Mouse (Mus musculus) ES-Bruce4 (cell line): ENCODE results near the gene Ccdc142. TPM values are rescaled to one million over a fixed set of nuclear protein-coding genes. Genes with fewer than 3 reads are reported as not detected.

Experiments
- H3K27ac ChIP-seq: 2 replicates; pipeline ENCODE4 v1.5.1; 2012; ENCODE audit warnings: low read length, inconsistent platforms; ENCODE audit not compliant: insufficient read depth
- H3K27me3 ChIP-seq: 2 replicates; pipeline ENCODE4 v1.6.1; 2012; ENCODE audit warnings: mild to moderate bottlenecking, low read length, inconsistent platforms; ENCODE audit not compliant: control insufficient read depth, poor library complexity, insufficient read depth, severe bottlenecking
- H3K36me3 ChIP-seq: 2 replicates; pipeline ENCODE4 v1.6.1; 2012; ENCODE audit warnings: inconsistent platforms, mild to moderate bottlenecking, low read length, moderate library complexity; ENCODE audit not compliant: control insufficient read depth, poor library complexity, insufficient read depth, severe bottlenecking
- H3K4me1 ChIP-seq: one replicate; pipeline ENCODE4 v1.8.1; 2011; ENCODE audit warnings: low read length; ENCODE audit not compliant: control insufficient read depth, insufficient read depth
- H3K4me3 ChIP-seq: 2 replicates; pipeline ENCODE4 v1.5.1; 2011; ENCODE audit warnings: low read depth, mild to moderate bottlenecking, low read length
- H3K9ac ChIP-seq: 2 replicates; pipeline ENCODE4 v1.6.1; 2012; ENCODE audit warnings: low read depth, mild to moderate bottlenecking, inconsistent platforms; ENCODE audit not compliant: poor library complexity, severe bottlenecking
- H3K9me3 ChIP-seq: replicated peaks from 2 replicates; pipeline ENCODE4 v1.6.1; 2012; ENCODE audit warnings: mild to moderate bottlenecking, low read length, inconsistent platforms; ENCODE audit not compliant: control insufficient read depth, poor library complexity, insufficient read depth, severe bottlenecking
- CTCF ChIP-seq: IDR thresholded peaks from one replicate; pipeline ENCODE4 v1.8.1; 2011; ENCODE audit warnings: low read depth, low read length
- EP300 ChIP-seq: IDR thresholded peaks from 2 replicates; pipeline ENCODE4 v1.6.1; 2011; ENCODE audit warnings: low read depth, low read length; ENCODE audit not compliant: insufficient read depth
- POLR2A ChIP-seq: IDR thresholded peaks from one replicate; pipeline ENCODE4 v1.8.1; 2011; ENCODE audit warnings: low read length; ENCODE audit not compliant: insufficient read depth
- polyA plus RNA-seq: library from polyadenylated mRNA; stranded (reverse); fragments of >200 nt; gene quantifications from 2 replicates; pipeline ENCODE4 v1.2.4, GENCODE M21; 2011; ENCODE audit warnings: low read depth; ENCODE audit not compliant: missing spikeins, insufficient read depth, insufficient read length

Gene Ccdc142
- polyA plus RNA-seq, 1 experiment = not detected

DNA sequence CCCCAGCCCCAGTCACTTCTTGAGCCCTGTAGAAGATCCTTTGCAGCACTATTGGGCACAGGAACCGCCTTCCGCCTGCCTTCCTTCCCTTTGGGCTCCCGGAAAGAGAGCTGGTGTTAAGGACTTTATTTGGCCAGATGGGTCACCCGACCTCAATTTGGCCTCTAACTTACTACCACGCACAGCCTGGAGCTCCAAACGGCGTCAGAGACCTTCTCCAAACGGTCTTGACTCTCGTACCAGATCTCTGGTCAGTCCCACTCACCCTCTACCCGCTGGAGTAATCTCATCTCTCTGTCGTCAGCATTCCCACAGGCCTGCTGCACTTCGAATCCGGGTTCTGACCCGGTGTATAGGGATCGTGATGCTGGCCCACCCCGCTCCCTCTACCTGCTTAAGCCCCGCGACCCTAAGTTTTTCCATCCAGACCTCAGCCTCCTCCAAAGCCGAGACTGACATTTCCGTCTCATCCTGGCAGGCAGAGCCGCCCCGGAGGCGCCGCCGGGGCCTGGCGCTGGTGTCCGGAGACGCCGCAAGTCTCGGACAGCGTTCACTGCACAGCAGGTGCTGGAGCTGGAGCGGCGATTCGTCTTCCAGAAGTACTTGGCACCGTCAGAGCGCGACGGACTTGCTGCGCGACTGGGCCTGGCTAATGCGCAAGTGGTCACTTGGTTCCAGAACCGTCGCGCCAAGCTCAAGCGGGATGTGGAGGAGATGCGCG lies 14.0 kb upstream of the Ccdc142 start:
- no peaks in the 10 kb centered on the region for H3K4me1 ChIP-seq
- TF ChIP-seq POLR2A (no peak), CTCF (no peak), EP300 (no peak)
- no peaks in the 10 kb centered on the region for H3K36me3 ChIP-seq
- H3K27ac ChIP-seq = no peak overlapping the region
- no peaks in the 10 kb centered on the region for H3K27me3 ChIP-seq
- no peaks in the 10 kb centered on the region for H3K9me3 ChIP-seq
- peak overlapping the region; percentile 39 for H3K4me3 ChIP-seq
- H3K9ac ChIP-seq = peak overlapping the region; percentile 40

- TF ChIP-seq POLR2A (no peak), CTCF (no peak), EP300 (no peak)
- Histone ChIP-seq H3K27me3 (no peaks in the 10 kb centered on the region), H3K4me1 (no peaks in the 10 kb centered on the region), H3K9ac (peak overlapping the region; percentile 40; the same call in 1 of the 2 replicates), H3K4me3 (peak overlapping the region; percentile 39), H3K9me3 (no peaks in the 10 kb centered on the region), H3K27ac (no peak overlapping the region), H3K36me3 (no peaks in the 10 kb centered on the region)
These were observed 13.5 kb upstream of the Ccdc142 start for GRCm38 (mm10) chr6:83087926-83088260.

DNA sequence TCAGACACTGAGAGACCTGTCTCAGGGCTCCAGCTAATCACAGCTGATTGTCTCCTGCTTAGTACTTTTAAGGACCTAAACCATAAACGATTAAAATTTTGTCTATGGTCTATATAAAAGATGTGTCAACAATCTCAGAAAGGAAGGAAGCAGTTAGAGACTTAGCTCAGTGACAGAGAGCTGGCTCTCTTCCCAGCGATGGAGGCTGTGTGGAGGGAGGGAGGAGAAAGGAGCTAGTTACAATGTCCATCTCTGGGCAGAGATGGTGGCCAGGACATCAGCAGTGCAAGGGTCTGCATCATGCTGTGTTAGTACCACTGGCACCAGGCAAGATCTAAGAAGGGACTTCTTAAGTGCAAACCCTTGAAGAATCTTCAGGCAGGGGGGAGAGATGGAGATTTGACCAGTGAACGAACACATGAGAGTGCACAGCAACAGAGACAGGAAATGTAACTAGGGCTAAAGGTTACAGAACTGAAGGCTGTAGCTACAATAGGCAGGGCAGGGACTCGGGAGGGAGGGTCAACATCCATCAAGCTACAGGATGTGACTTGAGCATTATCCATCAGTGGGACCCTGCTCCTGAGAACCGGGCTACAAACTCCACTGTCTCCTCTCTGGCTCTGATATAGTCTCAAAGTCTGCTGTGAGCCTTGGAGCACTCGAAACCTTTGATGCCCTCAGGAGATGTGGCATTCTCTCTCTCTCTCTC lies 8.8 kb upstream of the Ccdc142 start:
- Histone ChIP-seq H3K9me3 (no peaks in the 10 kb centered on the region), H3K27me3 (no peaks in the 10 kb centered on the region), H3K27ac (no peak overlapping the region), H3K4me1 (no peaks in the 10 kb centered on the region), H3K36me3 (no peaks in the 10 kb centered on the region), H3K9ac (no peak overlapping the region), H3K4me3 (no peak overlapping the region)
- no peak for TF ChIP-seq CTCF
- TF ChIP-seq POLR2A = no peak
- TF ChIP-seq EP300 = no peak

DNA sequence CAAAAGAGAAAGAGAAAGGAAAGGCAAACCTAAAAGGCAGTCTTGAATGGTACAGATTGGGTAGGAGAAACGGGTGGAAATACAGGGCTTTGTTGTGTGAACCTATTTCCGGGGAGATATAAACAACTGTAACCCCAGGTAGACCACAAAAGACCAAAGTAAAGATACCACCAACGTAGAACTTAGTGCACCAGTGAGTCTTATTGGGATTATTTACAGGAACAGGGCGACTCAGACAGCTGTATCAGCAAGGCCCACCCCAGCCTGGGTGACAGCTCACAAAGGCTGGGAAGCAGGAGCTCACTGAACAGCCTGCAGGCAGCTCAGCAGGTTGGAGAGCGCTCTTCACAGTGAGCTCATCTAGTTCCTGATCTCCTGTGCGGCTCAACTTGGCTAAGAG lies 5.4 kb upstream of the Ccdc142 start:
- TF ChIP-seq EP300 = no peak
- TF ChIP-seq CTCF = no peak
- no peak for TF ChIP-seq POLR2A
- Histone ChIP-seq H3K4me1 (no peaks in the 10 kb centered on the region), H3K27me3 (no peaks in the 10 kb centered on the region), H3K4me3 (no peak overlapping the region), H3K36me3 (no peaks in the 10 kb centered on the region), H3K27ac (no peak overlapping the region), H3K9me3 (no peaks in the 10 kb centered on the region), H3K9ac (no peak overlapping the region)

GRCm38 (mm10) chr6:83098411-83098810 lies 3.0 kb upstream of the Ccdc142 start:
- no peak overlapping the region for H3K27ac ChIP-seq
- no peak overlapping the region for H3K4me3 ChIP-seq
- TF ChIP-seq EP300 (no peak), POLR2A (no peak), CTCF (no peak)

DNA sequence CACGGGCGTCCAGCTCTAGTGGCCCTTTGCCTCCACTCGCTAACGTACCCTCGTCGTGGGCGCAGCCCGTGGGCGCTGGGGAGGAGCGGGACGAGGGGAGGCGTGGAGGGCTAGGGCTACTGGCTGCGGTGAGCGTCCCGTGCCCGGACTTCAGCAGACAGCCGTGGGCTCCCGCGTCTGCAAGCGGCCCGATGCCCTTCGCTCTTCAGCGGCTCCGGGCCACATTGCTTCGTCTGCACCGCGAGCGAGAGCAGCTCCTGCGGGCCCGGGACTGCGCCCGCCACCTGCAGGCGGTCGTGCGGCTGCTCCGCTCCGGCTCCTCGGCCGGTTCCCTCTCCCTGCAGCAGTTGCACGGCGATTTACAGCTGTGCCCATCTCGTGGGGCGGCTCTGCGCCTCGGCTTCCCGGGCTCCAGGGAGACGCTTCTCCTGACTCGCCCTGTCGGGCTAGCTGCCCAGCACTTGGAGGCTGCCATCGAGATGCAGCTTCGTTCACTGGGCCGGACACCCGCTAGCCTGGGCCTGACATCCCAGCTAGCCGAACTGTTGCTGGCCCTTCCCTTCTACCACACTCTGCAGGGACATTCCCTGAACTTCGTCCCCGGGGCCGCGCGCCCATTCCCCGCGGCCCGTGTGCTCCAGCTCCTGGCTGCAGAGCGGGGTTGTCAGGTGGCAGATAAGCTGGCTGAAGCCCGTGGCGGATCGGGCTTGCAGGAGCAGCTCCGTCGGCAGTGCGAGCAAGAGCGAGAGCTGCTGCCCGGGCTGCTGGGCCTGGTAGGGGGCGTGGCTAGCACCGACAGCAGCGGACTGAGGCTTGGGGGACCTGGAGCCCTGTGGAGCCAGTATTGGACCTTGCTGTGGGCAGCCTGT lies 521 bp downstream of the Ccdc142 start:
- no peaks in the 10 kb centered on the region for H3K36me3 ChIP-seq
- no peak overlapping the region for H3K27ac ChIP-seq
- H3K4me1 ChIP-seq = no peaks in the 10 kb centered on the region
- H3K27me3 ChIP-seq = no peaks in the 10 kb centered on the region
- H3K9ac ChIP-seq = peak overlapping the region; percentile 42
- H3K9me3 ChIP-seq = no peaks in the 10 kb centered on the region
- peak overlapping the region; percentile 87 for H3K4me3 ChIP-seq
- TF ChIP-seq CTCF = peak; percentile 9
- TF ChIP-seq POLR2A = no peak
- TF ChIP-seq EP300 = no peak

More at GRCm38 (mm10) chr6:83098411-83098810, 3.0 kb upstream of the Ccdc142 start:
- Histone ChIP-seq H3K27me3 (no peaks in the 10 kb centered on the region), H3K9me3 (no peaks in the 10 kb centered on the region), H3K4me1 (no peaks in the 10 kb centered on the region), H3K36me3 (no peaks in the 10 kb centered on the region), H3K9ac (no peak overlapping the region)
